Mouse (Mus musculus): ENCODE measurements around the gene Ttc28. TPM values are rescaled to one million over a fixed set of nuclear protein-coding genes. Genes with fewer than 3 reads are reported as not detected.

Gene Ttc28
- polyA plus RNA-seq, 1 experiment, result 6.7 TPM

DNA sequence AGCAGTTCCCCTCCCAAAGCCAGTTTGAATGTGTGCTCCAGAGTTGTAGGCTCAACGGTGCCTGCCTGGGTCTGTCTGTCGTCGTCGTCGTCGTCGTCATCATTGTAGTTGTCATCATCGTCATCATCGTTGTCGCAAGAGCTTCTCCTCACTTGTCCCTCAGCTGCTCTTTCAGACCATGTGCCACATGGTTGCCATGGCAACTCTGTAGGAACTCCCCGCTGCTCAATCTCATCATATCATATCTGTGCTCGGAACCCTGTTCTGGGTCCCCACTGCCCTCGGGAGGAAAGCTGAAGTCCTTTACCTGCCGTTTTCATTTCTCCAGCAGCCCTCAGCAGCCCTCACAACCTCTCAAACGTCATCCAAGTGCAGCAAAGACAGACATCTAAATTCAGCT is 318.1 kb downstream of the Ttc28 start:
- Histone ChIP-seq H3K4me3 (replicated peaks) (no peak overlapping the region), H3K9me3 (no peaks in the 10 kb centered on the region), H3K4me1 (peaks cover 19% of the 10 kb centered on the region), H3K36me3 (replicated peaks; ENCODE audit: low read length) (no peaks in the 10 kb centered on the region), H3K27me3 (replicated peaks) (peaks cover 59% of the 10 kb centered on the region)
- TF ChIP-seq GATA1 (IDR thresholded peaks at IDR 0.05; ENCODE audit: borderline replicate concordance, low read length) (no peak), FLI1 (IDR thresholded peaks at IDR 0.05; ENCODE audit: low read length) (no peak)

DNA sequence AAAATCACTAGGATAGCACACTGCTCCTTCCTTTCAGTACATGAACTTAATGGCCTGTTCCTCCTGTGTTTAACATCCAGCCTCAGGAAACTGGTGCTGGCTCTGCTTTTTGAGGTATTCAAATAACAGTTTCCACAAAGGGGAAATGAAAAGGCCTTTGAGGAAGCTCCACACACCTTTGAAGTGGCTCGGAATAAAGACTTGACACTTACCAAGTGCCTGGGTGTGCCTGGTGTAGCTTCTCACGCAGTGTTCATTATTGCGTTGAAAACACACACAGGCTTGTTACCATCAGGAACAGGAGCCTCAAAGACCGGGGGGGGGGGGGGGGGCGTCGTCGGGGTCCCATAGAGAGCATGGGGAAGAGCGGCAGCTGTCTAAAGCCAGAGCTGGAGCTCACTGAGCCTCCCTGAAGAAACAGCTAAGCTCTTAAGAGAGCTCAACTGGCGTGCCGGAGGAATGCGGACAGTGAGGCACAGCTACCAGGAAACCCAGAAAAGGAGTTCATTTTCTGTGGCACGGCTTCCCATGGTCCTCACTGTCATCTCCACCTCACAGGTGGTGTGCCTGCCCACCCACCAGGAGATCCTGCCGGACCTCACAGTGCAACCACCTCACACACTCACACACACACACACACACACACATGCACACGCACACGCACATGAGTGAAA is 320.7 kb downstream of the Ttc28 start:
- no peaks in the 10 kb centered on the region for H3K9me3 ChIP-seq
- no peak overlapping the region for H3K4me3 ChIP-seq (replicated peaks)
- no peak for TF ChIP-seq GATA1 (IDR thresholded peaks at IDR 0.05; ENCODE audit: borderline replicate concordance, low read length)
- H3K4me1 ChIP-seq, result peaks cover 29% of the 10 kb centered on the region
- no peaks in the 10 kb centered on the region for H3K36me3 ChIP-seq (replicated peaks; ENCODE audit: low read length)
- peaks cover 48% of the 10 kb centered on the region for H3K27me3 ChIP-seq (replicated peaks)

DNA sequence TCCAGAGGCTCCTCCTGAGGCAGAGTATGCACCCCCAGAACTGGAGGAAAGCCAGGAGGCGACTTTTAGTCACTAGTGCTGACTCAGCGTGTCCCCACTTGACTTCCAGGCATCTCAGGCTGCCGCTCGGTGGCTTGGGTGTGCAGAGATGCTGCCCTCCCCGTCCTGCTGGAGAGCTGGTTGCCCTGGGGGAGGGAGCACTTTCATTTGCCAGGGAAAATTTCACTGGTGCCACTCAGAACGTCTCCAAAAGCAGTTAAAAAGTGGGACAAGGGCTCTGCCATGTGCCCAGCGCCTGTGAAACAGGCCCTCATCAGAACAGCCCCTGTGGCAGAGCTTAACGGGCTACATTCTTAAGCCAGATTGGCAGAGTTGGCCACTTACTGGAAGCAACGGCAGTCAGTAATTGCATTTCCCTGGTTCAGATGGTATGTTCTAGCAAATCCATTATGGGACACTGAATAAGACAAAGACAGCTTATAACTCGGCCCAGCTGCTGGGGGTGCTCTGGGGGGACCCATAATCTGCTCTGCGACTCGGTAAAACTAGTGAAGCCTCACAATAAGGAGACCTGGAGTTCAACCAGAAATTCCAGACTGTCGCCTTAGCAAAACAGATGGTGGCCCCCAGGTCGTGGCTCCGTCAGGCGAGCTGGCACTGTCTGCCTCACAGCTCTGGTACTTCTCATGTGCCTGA is 321.5 kb downstream of the Ttc28 start:
- Histone ChIP-seq H3K4me1 (peaks cover 36% of the 10 kb centered on the region), H3K27me3 (replicated peaks) (peaks cover 48% of the 10 kb centered on the region), H3K9me3 (no peaks in the 10 kb centered on the region), H3K36me3 (replicated peaks; ENCODE audit: low read length) (no peaks in the 10 kb centered on the region), H3K4me3 (replicated peaks) (no peak overlapping the region)
- TF ChIP-seq FLI1 (IDR thresholded peaks at IDR 0.05; ENCODE audit: low read length) (no peak), GATA1 (IDR thresholded peaks at IDR 0.05; ENCODE audit: borderline replicate concordance, low read length) (no peak)

- Histone ChIP-seq H3K9me3 (no peaks in the 10 kb centered on the region), H3K4me3 (replicated peaks) (no peak overlapping the region), H3K36me3 (replicated peaks; ENCODE audit: low read length) (no peaks in the 10 kb centered on the region), H3K27me3 (replicated peaks) (peaks cover 53% of the 10 kb centered on the region), H3K4me1 (peaks cover 53% of the 10 kb centered on the region)
- no peak for TF ChIP-seq GATA1 (IDR thresholded peaks at IDR 0.05; ENCODE audit: borderline replicate concordance, low read length)
- TF ChIP-seq FLI1 (IDR thresholded peaks at IDR 0.05; ENCODE audit: low read length), result no peak
Observed at GRCm38 (mm10) chr5:111204221-111204620, 324.6 kb downstream of the Ttc28 start.

DNA sequence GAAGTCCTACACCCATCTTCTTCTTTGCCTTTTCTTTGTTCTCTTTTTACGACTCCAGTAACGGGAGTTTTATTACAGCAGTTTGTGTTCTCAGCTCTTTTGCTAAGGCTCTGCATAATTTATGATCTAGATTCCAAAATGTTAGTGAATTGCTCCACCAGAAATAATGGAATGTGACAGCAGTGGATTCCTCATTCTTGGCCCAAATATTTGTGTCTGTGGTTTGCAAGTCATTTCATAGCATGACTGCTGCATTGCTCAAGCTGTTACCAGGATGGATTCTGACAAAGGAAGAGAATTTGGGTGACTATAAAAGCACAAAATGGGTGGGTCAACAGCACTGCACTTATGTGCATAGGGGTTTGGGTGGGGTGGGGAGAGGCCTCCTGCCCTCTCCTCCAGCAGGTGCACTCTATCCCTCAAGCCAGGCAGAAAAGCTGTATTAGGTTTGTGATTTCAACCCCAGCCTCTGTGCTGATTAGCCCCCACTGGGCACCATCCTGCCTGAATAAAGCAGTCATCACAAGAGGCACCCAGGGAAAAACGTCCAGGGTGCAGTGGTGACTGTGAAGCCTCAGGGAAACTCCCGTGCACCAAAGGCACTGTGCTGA is 325.5 kb downstream of the Ttc28 start:
- TF ChIP-seq GATA1 (IDR thresholded peaks at IDR 0.05; ENCODE audit: borderline replicate concordance, low read length), result no peak
- TF ChIP-seq FLI1 (IDR thresholded peaks at IDR 0.05; ENCODE audit: low read length), result no peak

DNA sequence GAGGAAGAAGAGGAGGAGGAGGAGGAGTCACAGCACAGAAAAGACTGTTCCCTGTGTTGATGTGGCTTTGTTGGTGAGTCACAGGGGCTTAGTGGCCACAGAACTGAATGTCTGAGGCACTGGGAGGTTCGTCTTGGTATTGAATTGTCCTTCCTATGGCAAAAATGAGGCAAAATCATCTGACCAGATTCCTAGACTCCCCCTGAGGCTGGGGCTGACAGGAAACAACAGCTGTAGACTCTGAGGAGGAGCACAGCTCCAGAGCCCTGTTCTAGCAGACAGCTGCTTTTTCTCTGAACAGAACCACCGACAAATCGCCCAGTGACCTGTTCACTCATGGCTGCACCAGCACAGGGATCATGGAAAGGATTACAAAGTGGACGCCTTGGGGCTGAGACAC is 326.2 kb downstream of the Ttc28 start:
- H3K36me3 ChIP-seq (replicated peaks; ENCODE audit: low read length), result no peaks in the 10 kb centered on the region
- peaks cover 57% of the 10 kb centered on the region for H3K27me3 ChIP-seq (replicated peaks)
- no peak for TF ChIP-seq FLI1 (IDR thresholded peaks at IDR 0.05; ENCODE audit: low read length)
- TF ChIP-seq GATA1 (IDR thresholded peaks at IDR 0.05; ENCODE audit: borderline replicate concordance, low read length), result no peak
- H3K9me3 ChIP-seq, result no peaks in the 10 kb centered on the region
- peak overlapping the region; percentile 39 for H3K4me3 ChIP-seq (replicated peaks)
- H3K4me1 ChIP-seq, result peaks cover 47% of the 10 kb centered on the region

More for the DNA sequence above, 325.5 kb downstream of the Ttc28 start:
- Histone ChIP-seq H3K36me3 (replicated peaks; ENCODE audit: low read length) (no peaks in the 10 kb centered on the region), H3K9me3 (no peaks in the 10 kb centered on the region), H3K4me1 (peaks cover 53% of the 10 kb centered on the region), H3K27me3 (replicated peaks) (peaks cover 58% of the 10 kb centered on the region), H3K4me3 (replicated peaks) (no peak overlapping the region)

- peaks cover 50% of the 10 kb centered on the region for H3K27me3 ChIP-seq (replicated peaks)
- no peaks in the 10 kb centered on the region for H3K36me3 ChIP-seq (replicated peaks; ENCODE audit: low read length)
- TF ChIP-seq GATA1 (IDR thresholded peaks at IDR 0.05; ENCODE audit: borderline replicate concordance, low read length), result no peak
- no peak for TF ChIP-seq FLI1 (IDR thresholded peaks at IDR 0.05; ENCODE audit: low read length)
- H3K9me3 ChIP-seq, result no peaks in the 10 kb centered on the region
- peaks cover 38% of the 10 kb centered on the region for H3K4me1 ChIP-seq
- H3K4me3 ChIP-seq (replicated peaks), result no peak overlapping the region
Observed at GRCm38 (mm10) chr5:111207924-111208659, 328.5 kb downstream of the Ttc28 start.

GRCm38 (mm10) chr5:111208660-111208969 is 329.0 kb downstream of the Ttc28 start:
- Histone ChIP-seq H3K4me3 (replicated peaks) (no peak overlapping the region), H3K9me3 (no peaks in the 10 kb centered on the region), H3K27me3 (replicated peaks) (peaks cover 52% of the 10 kb centered on the region), H3K4me1 (peaks cover 40% of the 10 kb centered on the region), H3K36me3 (replicated peaks; ENCODE audit: low read length) (no peaks in the 10 kb centered on the region)
- no peak for TF ChIP-seq FLI1 (IDR thresholded peaks at IDR 0.05; ENCODE audit: low read length)

GRCm38 (mm10) chr5:111213935-111214450 is 334.4 kb downstream of the Ttc28 start:
- no peaks in the 10 kb centered on the region for H3K36me3 ChIP-seq (replicated peaks; ENCODE audit: low read length)

More at GRCm38 (mm10) chr5:111213935-111214450, 334.4 kb downstream of the Ttc28 start:
- TF ChIP-seq GATA1 (IDR thresholded peaks at IDR 0.05; ENCODE audit: borderline replicate concordance, low read length) (no peak), FLI1 (IDR thresholded peaks at IDR 0.05; ENCODE audit: low read length) (no peak)
- Histone ChIP-seq H3K4me1 (peaks cover 28% of the 10 kb centered on the region; the same call in 1 of the 2 replicates), H3K9me3 (no peaks in the 10 kb centered on the region), H3K4me3 (replicated peaks) (no peak overlapping the region), H3K27me3 (replicated peaks) (peaks cover 48% of the 10 kb centered on the region)
